Mouse (Mus musculus) hindbrain, embryonic 15.5 days (tissue): ENCODE measurements around the gene Pgap1. TPM values are rescaled to one million over a fixed set of nuclear protein-coding genes. Genes with fewer than 3 reads are reported as not detected.

Experiments used
- ATAC-seq: fragments of 200-750 bp; cut with Nextera tagmentation; 2 replicates; pipeline ENCODE4 v1.8.0; 2017; ENCODE audit warnings: low read depth, moderate number of reproducible peaks, moderate TSS enrichment; ENCODE audit not compliant: low FRiP score
- H3K27ac ChIP-seq: fragments of 300-500 bp; sonication (generic); replicated peaks from 2 replicates; pipeline ENCODE4 v1.5.1; 2015; ENCODE audit warnings: mild to moderate bottlenecking, inconsistent platforms
- H3K27me3 ChIP-seq: fragments of 300-500 bp; sonication (generic); 2 replicates; pipeline ENCODE4 v1.6.1; 2015; ENCODE audit warnings: control low read depth, inconsistent platforms
- H3K36me3 ChIP-seq: fragments of 300-500 bp; sonication (generic); 2 replicates; pipeline ENCODE4 v1.6.1; 2015; ENCODE audit warnings: control low read depth, inconsistent platforms
- H3K4me1 ChIP-seq: fragments of 300-500 bp; sonication (generic); replicated peaks from 2 replicates; pipeline ENCODE4 v1.6.1; 2015; ENCODE audit warnings: control low read depth, inconsistent platforms
- H3K4me2 ChIP-seq: fragments of 300-500 bp; sonication (generic); 2 replicates; pipeline ENCODE4 v1.6.1; 2015; ENCODE audit warnings: moderate library complexity, mild to moderate bottlenecking, inconsistent platforms
- H3K4me3 ChIP-seq: fragments of 300-500 bp; sonication (generic); 2 replicates; pipeline ENCODE4 v1.5.1; 2015; ENCODE audit warnings: mild to moderate bottlenecking, inconsistent platforms
- H3K9ac ChIP-seq: fragments of 300-500 bp; sonication (generic); 2 replicates; pipeline ENCODE4 v1.6.1; 2015; ENCODE audit warnings: inconsistent platforms
- H3K9me3 ChIP-seq: fragments of 300-500 bp; sonication (generic); 2 replicates; pipeline ENCODE4 v1.6.1; 2016; ENCODE audit warnings: control low read depth, inconsistent platforms
- WGBS: fragments of 180-500 bp; shearing (Covaris S2); methylation state at CpG from one replicate; pipeline ENCODE4 v1.1.7; 2015; 5-methylcytosine and 5-hydroxymethylcytosine counted together
- polyA plus RNA-seq: library from polyadenylated mRNA; unstranded; fragments of >200 nt; fragmentation: Nextera tagmentation; extraction: Ambion mirVana; gene quantifications from 2 replicates; pipeline ENCODE4 v1.2.1, GENCODE M21; 2015

The Pgap1 gene
- polyA plus RNA-seq, 1 experiment from 2014 or later, result 20.9 TPM

GRCm38 (mm10) chr1:54569102-54569501 lies 11.6 kb upstream of the Pgap1 start:
- WGBS, result 75% methylated on average over 2 of the region's 2 CpGs
- Histone ChIP-seq H3K4me3 (no peak overlapping the region), H3K9ac (no peak overlapping the region), H3K4me2 (no peak overlapping the region), H3K27ac (no peak overlapping the region), H3K27me3 (no peaks in the 10 kb centered on the region), H3K9me3 (no peaks in the 10 kb centered on the region), H3K36me3 (no peaks in the 10 kb centered on the region), H3K4me1 (no peaks in the 10 kb centered on the region)
- ATAC-seq, result no peak

GRCm38 (mm10) chr1:54563923-54564322 lies 6.4 kb upstream of the Pgap1 start:
- no peak for ATAC-seq

GRCm38 (mm10) chr1:54556586-54557221 lies 780 bp downstream of the Pgap1 start:
- WGBS, result 1% methylated on average over 18 of the region's 18 CpGs
- Histone ChIP-seq H3K4me3 (peak overlapping the region; percentile 65), H3K4me1 (peaks cover 24% of the 10 kb centered on the region), H3K27ac (peak overlapping the region; percentile 94), H3K4me2 (peak overlapping the region; percentile 78), H3K9me3 (no peaks in the 10 kb centered on the region), H3K9ac (peak overlapping the region; percentile 76), H3K36me3 (no peaks in the 10 kb centered on the region), H3K27me3 (no peaks in the 10 kb centered on the region)
- ATAC-seq, result no peak

More at GRCm38 (mm10) chr1:54563923-54564322, 6.4 kb upstream of the Pgap1 start:
- no peak overlapping the region for H3K9ac ChIP-seq
- H3K36me3 ChIP-seq, result no peaks in the 10 kb centered on the region
- H3K4me3 ChIP-seq, result no peak overlapping the region
- 92% methylated on average over 6 of the region's 6 CpGs for WGBS
- H3K4me1 ChIP-seq, result no peaks in the 10 kb centered on the region
- H3K27me3 ChIP-seq, result no peaks in the 10 kb centered on the region
- no peak overlapping the region for H3K4me2 ChIP-seq
- H3K27ac ChIP-seq, result no peak overlapping the region
- no peaks in the 10 kb centered on the region for H3K9me3 ChIP-seq

- 34% methylated on average over 4 of the region's 4 CpGs for WGBS
- H3K9me3 ChIP-seq, result no peaks in the 10 kb centered on the region
- ATAC-seq, result no peak
- no peak overlapping the region for H3K27ac ChIP-seq
- H3K4me2 ChIP-seq, result peak overlapping the region; percentile 78
- peaks cover 24% of the 10 kb centered on the region for H3K4me1 ChIP-seq
- peak overlapping the region; percentile 36 for H3K4me3 ChIP-seq
- H3K36me3 ChIP-seq, result peaks cover 3% of the 10 kb centered on the region; the same call in 1 of the 2 replicates
- no peaks in the 10 kb centered on the region for H3K27me3 ChIP-seq
- peak overlapping the region; percentile 29; the same call in 1 of the 2 replicates for H3K9ac ChIP-seq
Measured at GRCm38 (mm10) chr1:54555364-54556140, 1.9 kb downstream of the Pgap1 start.

GRCm38 (mm10) chr1:54552621-54553020 lies 4.9 kb downstream of the Pgap1 start:
- H3K27me3 ChIP-seq, result no peaks in the 10 kb centered on the region
- peaks cover 24% of the 10 kb centered on the region for H3K36me3 ChIP-seq
- H3K9me3 ChIP-seq, result no peaks in the 10 kb centered on the region
- peaks cover 17% of the 10 kb centered on the region for H3K4me1 ChIP-seq
- H3K4me2 ChIP-seq, result no peak overlapping the region
- no peak overlapping the region for H3K27ac ChIP-seq
- H3K9ac ChIP-seq, result no peak overlapping the region
- WGBS, result 91% methylated on average over 2 of the region's 2 CpGs
- no peak for ATAC-seq
- H3K4me3 ChIP-seq, result no peak overlapping the region

GRCm38 (mm10) chr1:54545200-54545599 lies 12.3 kb downstream of the Pgap1 start:
- Histone ChIP-seq H3K9me3 (no peaks in the 10 kb centered on the region), H3K27ac (no peak overlapping the region), H3K4me2 (no peak overlapping the region), H3K4me1 (no peaks in the 10 kb centered on the region), H3K9ac (no peak overlapping the region), H3K27me3 (no peaks in the 10 kb centered on the region), H3K36me3 (peaks cover 52% of the 10 kb centered on the region), H3K4me3 (no peak overlapping the region)
- no peak for ATAC-seq
- WGBS, result 93% methylated on average over 9 of the region's 9 CpGs

DNA sequence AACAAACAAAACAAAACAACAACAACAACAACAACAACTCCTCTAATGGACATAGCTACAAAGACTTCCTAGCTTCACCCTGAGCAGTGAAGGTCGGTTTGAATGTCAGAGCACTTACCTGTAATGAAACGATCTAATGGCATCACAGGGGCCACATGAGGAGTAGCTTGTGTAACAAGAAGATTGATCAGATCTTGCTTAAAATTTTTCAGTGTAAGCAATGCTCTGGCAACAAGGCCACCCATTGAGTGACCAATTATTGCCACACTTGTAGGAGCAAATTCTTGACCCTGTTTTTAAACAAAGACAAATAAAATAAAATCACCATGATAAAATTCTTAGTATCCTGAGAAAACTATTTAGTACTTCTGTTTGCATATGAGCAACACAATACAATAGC lies 14.6 kb downstream of the Pgap1 start:
- H3K9me3 ChIP-seq, result no peaks in the 10 kb centered on the region
- H3K27ac ChIP-seq, result no peak overlapping the region
- H3K4me3 ChIP-seq, result no peak overlapping the region
- WGBS, result 92% methylated on average over 2 of the region's 2 CpGs
- H3K4me2 ChIP-seq, result no peak overlapping the region
- H3K9ac ChIP-seq, result no peak overlapping the region
- H3K4me1 ChIP-seq, result no peaks in the 10 kb centered on the region
- H3K36me3 ChIP-seq, result peaks cover 51% of the 10 kb centered on the region
- no peak for ATAC-seq
- no peaks in the 10 kb centered on the region for H3K27me3 ChIP-seq

DNA sequence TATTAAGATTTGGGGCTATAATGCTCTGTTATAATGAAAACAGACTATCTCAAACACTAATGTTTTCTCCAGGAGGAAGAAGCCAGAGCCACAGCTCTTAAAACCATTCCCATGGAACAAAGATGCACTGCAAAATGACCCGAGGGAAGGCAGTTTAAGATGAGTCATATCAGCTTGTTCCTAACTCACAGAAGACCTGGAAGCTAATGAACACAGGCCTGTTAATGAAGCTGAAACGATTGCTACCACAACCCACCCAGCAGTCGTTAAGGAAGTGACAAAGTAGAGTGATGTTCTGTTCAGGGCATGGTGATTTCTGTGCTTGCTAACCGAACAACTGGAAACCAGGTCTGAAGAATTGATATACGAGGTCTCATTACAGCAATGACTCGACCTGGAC lies 26.3 kb downstream of the Pgap1 start:
- H3K36me3 ChIP-seq, result peaks cover 44% of the 10 kb centered on the region
- 67% methylated on average over 6 of the region's 6 CpGs for WGBS
- H3K4me1 ChIP-seq, result no peaks in the 10 kb centered on the region
- no peak overlapping the region for H3K27ac ChIP-seq
- ATAC-seq, result no peak
- no peak overlapping the region for H3K4me2 ChIP-seq
- no peaks in the 10 kb centered on the region for H3K27me3 ChIP-seq
- no peak overlapping the region for H3K4me3 ChIP-seq
- no peaks in the 10 kb centered on the region for H3K9me3 ChIP-seq
- H3K9ac ChIP-seq, result no peak overlapping the region

- no peak overlapping the region for H3K9ac ChIP-seq
- no peak for ATAC-seq
- H3K4me2 ChIP-seq, result no peak overlapping the region
- no peaks in the 10 kb centered on the region for H3K4me1 ChIP-seq
- H3K27me3 ChIP-seq, result no peaks in the 10 kb centered on the region
- H3K27ac ChIP-seq, result no peak overlapping the region
- peaks cover 62% of the 10 kb centered on the region for H3K36me3 ChIP-seq
- H3K4me3 ChIP-seq, result no peak overlapping the region
- 93% methylated on average over 2 of the region's 2 CpGs for WGBS
- no peaks in the 10 kb centered on the region for H3K9me3 ChIP-seq
Measured at GRCm38 (mm10) chr1:54523717-54524116, 33.8 kb downstream of the Pgap1 start.

DNA sequence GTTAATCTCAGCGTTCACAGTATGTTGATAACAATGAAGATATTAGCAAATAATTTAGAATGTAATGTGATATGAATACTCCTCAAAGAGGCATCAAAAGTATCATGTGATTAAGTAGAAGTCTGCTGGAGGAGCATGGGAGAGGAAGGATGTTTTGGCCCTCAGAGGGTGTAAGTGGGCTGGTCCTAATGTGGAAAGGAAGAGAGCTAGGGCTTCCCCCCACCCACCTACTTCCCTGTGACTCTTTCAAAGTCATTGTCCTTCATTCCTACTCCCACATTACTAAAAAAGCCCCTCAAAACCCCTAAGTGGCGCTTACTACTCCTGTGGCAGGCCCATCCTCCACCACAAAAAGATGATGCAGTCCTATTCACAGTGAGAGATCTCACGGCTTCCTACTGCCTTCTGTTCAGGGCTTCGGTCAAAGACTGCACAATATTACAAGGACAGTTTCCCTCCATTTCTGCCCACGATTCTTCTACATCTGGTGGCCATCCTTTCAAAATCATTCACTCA lies 37.4 kb downstream of the Pgap1 start:
- Histone ChIP-seq H3K4me1 (no peaks in the 10 kb centered on the region), H3K27me3 (no peaks in the 10 kb centered on the region), H3K36me3 (peaks cover 48% of the 10 kb centered on the region), H3K4me3 (no peak overlapping the region), H3K27ac (no peak overlapping the region), H3K9me3 (no peaks in the 10 kb centered on the region), H3K4me2 (no peak overlapping the region), H3K9ac (no peak overlapping the region)
- ATAC-seq, result no peak
- WGBS, result 93% methylated on average over 5 of the region's 5 CpGs

- H3K9me3 ChIP-seq, result no peaks in the 10 kb centered on the region
- no peak overlapping the region for H3K27ac ChIP-seq
- H3K9ac ChIP-seq, result no peak overlapping the region
- H3K4me3 ChIP-seq, result no peak overlapping the region
- 88% methylated on average over 1 of the region's 1 CpGs for WGBS
- peaks cover 37% of the 10 kb centered on the region for H3K36me3 ChIP-seq
- ATAC-seq, result no peak
- no peaks in the 10 kb centered on the region for H3K4me1 ChIP-seq
- no peak overlapping the region for H3K4me2 ChIP-seq
- H3K27me3 ChIP-seq, result no peaks in the 10 kb centered on the region
Measured at GRCm38 (mm10) chr1:54513836-54514235, 43.6 kb downstream of the Pgap1 start.

DNA sequence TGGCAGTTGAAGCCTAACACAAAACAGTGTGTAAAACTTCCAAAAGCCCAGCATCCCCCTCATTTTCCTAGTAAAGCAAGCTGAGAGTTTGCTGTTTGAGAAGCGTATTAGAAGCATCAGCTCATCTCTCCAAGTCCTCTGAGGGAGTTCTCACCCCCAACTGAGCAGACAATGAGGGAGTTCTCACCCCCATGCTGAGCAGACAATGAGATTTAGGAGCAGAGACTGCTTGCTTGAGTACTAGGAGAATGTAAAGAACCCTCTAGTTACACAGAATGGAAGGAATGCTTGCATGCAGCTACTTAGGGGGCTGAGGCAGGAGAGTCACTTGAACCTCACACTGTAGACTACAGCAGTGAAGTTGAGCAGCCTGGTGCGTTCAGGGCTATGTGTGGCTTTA lies 59.0 kb downstream of the Pgap1 start:
- Histone ChIP-seq H3K27me3 (no peaks in the 10 kb centered on the region), H3K36me3 (peaks cover 36% of the 10 kb centered on the region), H3K4me2 (no peak overlapping the region), H3K9me3 (no peaks in the 10 kb centered on the region), H3K9ac (no peak overlapping the region), H3K27ac (no peak overlapping the region), H3K4me3 (no peak overlapping the region), H3K4me1 (no peaks in the 10 kb centered on the region)
- no peak for ATAC-seq
- 86% methylated on average over 2 of the region's 2 CpGs for WGBS
